ENCODE assay signal across 21 mouse cellular contexts in genomic region chr9:101057156-101057555, GRCm38 (mm10).
"Had no signal": no experiment of that assay in that cellular context is flagged by ENCODE, and none has a peak within 500 bp of the region (broad histone marks: within the 10 kb centered on the region; RNA-seq: fewer than 3 reads in every experiment).

No protein-coding gene starts in this region.

- H3K27me3 ChIP-seq: limb, embryonic 12.5 days; limb, embryonic 15.5 days; liver, embryonic 15.5 days; lung, embryonic 15.5 days; neural tube, embryonic 12.5 days; neural tube, embryonic 15.5 days had no signal

- H3K36me3 ChIP-seq: limb, embryonic 12.5 days; limb, embryonic 15.5 days; liver, embryonic 15.5 days; lung, embryonic 15.5 days; neural tube, embryonic 12.5 days; neural tube, embryonic 15.5 days had no signal

- H3K27ac ChIP-seq: limb, embryonic 12.5 days; limb, embryonic 15.5 days; liver, embryonic 15.5 days; lung, embryonic 15.5 days; neural tube, embryonic 12.5 days; neural tube, embryonic 15.5 days had no signal

- H3K9ac ChIP-seq: limb, embryonic 12.5 days; limb, embryonic 15.5 days; liver, embryonic 15.5 days; lung, embryonic 15.5 days; neural tube, embryonic 12.5 days; neural tube, embryonic 15.5 days had no signal

- H3K4me1 ChIP-seq: limb, embryonic 12.5 days; limb, embryonic 15.5 days; liver, embryonic 15.5 days; neural tube, embryonic 12.5 days; neural tube, embryonic 15.5 days had no signal

- H3K9me3 ChIP-seq: limb, embryonic 12.5 days; limb, embryonic 15.5 days; liver, embryonic 15.5 days; lung, embryonic 15.5 days; neural tube, embryonic 12.5 days; neural tube, embryonic 15.5 days had no signal

- H3K4me2 ChIP-seq: limb, embryonic 12.5 days; limb, embryonic 15.5 days; liver, embryonic 11.5 days; liver, embryonic 15.5 days; lung, embryonic 15.5 days; midbrain, embryonic 11.5 days; neural tube, embryonic 12.5 days; neural tube, embryonic 15.5 days had no signal

- H3K4me3 ChIP-seq: limb, embryonic 12.5 days; limb, embryonic 15.5 days; liver, embryonic 15.5 days; lung, embryonic 15.5 days; neural tube, embryonic 12.5 days; neural tube, embryonic 15.5 days had no signal

- DNase-seq: kidney, adult 18-20 months; kidney, adult 9 months; kidney, postnatal 14 days; kidney, postnatal 4 days; left cerebral cortex, postnatal 4 days; lung, adult 18-20 months; lung, postnatal 10 days; lung, postnatal 4 days; midbrain, embryonic 14.5 days; right cerebral cortex, adult 18-20 months; right cerebral cortex, postnatal 14 days; thymus, adult 18-20 months; thymus, postnatal 25 days had no signal
